Mouse (Mus musculus) heart, postnatal 0 days (tissue): ENCODE measurements at regions not wholly inside any gene's neighbourhood (a gene's known extent, or its start where the extent isn't known, plus 50 kb on each side); places are given as distances from the start of the nearest gene placed in this dataset.

Source experiments
- ATAC-seq: fragments of 200-750 bp; cut with Nextera tagmentation; 2 replicates; pipeline ENCODE4 v1.8.0; 2017; ENCODE audit warnings: low read depth, moderate number of reproducible peaks, moderate library complexity; ENCODE audit not compliant: insufficient read depth
- DNase-seq: peaks from one replicate; pipeline ENCODE4 v3.0.0-alpha.2; 2016; ENCODE audit warnings: low spot score
- H3K27ac ChIP-seq: fragments of 300-500 bp; sonication (generic); 2 replicates; pipeline ENCODE4 v1.5.1; 2014; ENCODE audit warnings: low read depth, mild to moderate bottlenecking
- H3K27me3 ChIP-seq: fragments of 300-500 bp; sonication (generic); 2 replicates; pipeline ENCODE4 v1.6.1; 2014; ENCODE audit warnings: low read length, mixed read lengths; ENCODE audit not compliant: control insufficient read depth, insufficient read depth
- H3K36me3 ChIP-seq: fragments of 300-500 bp; sonication (generic); replicated peaks from 2 replicates; pipeline ENCODE4 v1.6.1; 2014; ENCODE audit warnings: low read length, mixed read lengths; ENCODE audit not compliant: control insufficient read depth, insufficient read depth
- H3K4me1 ChIP-seq: fragments of 300-500 bp; sonication (generic); 2 replicates; pipeline ENCODE4 v1.6.1; 2014; ENCODE audit warnings: antibody characterized with exemption; ENCODE audit not compliant: control insufficient read depth, insufficient read depth
- H3K4me2 ChIP-seq: fragments of 300-500 bp; sonication (generic); 2 replicates; pipeline ENCODE4 v1.6.1; 2014; ENCODE audit warnings: low read depth, mild to moderate bottlenecking, low read length, moderate library complexity
- H3K4me3 ChIP-seq: fragments of 300-500 bp; sonication (generic); 2 replicates; pipeline ENCODE4 v1.5.1; 2014; ENCODE audit warnings: low read depth, low read length
- H3K9ac ChIP-seq: fragments of 300-500 bp; sonication (generic); replicated peaks from 2 replicates; pipeline ENCODE4 v1.6.1; 2014; ENCODE audit warnings: low read depth, low read length, mixed read lengths
- H3K9me3 ChIP-seq: fragments of 300-500 bp; sonication (generic); replicated peaks from 2 replicates; pipeline ENCODE4 v1.6.1; 2016; ENCODE audit warnings: low read length; ENCODE audit not compliant: control insufficient read depth
- CTCF ChIP-seq: IDR thresholded peaks from 2 replicates; pipeline ENCODE4 v1.5.1; 2016; ENCODE audit warnings: antibody characterized with exemption, control low read depth, low read depth
- EP300 ChIP-seq: IDR thresholded peaks from 2 replicates; pipeline ENCODE4 v1.6.1; 2016; ENCODE audit warnings: antibody characterized with exemption, low read depth
- WGBS: fragments of 180-500 bp; shearing (Covaris S2); extraction: QIAGEN DNeasy Blood & Tissue Kit; methylation state at CpG from one replicate; pipeline ENCODE4 v1.1.7; 2014; 5-methylcytosine and 5-hydroxymethylcytosine counted together

DNA sequence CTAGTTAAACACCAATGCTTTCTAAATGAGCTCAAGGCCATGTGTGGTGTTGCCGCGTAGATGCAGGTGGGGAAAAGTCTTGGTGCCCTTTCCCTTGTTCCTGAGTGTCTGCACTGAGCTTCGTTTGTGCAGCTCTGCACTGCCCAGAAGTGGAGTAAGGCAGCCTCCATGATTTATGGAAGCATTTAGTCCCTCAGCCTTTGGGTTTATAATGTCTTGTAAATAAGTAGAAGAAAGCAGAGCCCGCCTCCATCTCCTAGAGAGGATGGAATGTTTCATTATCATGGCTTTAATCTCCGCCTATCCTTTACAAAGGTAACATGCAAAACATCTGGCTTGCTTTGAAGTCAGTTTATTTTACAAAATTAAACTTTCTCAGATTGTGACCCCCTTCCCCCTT lies 105.5 kb upstream of the Ednra start:
- Histone ChIP-seq H3K4me2 (no peak overlapping the region), H3K27ac (no peak overlapping the region), H3K27me3 (no peaks in the 10 kb centered on the region), H3K36me3 (no peaks in the 10 kb centered on the region), H3K9ac (no peak overlapping the region), H3K9me3 (no peaks in the 10 kb centered on the region), H3K4me3 (no peak overlapping the region), H3K4me1 (no peaks in the 10 kb centered on the region)
- TF ChIP-seq CTCF (no peak), EP300 (no peak)
- no peak for DNase-seq
- ATAC-seq = no peak
- WGBS = 89% methylated on average over 5 of the region's 5 CpGs

GRCm38 (mm10) chr8:77834283-77834682 lies 110.0 kb upstream of the Ednra start:
- Histone ChIP-seq H3K9me3 (no peaks in the 10 kb centered on the region), H3K27ac (no peak overlapping the region), H3K4me3 (no peak overlapping the region), H3K36me3 (no peaks in the 10 kb centered on the region), H3K27me3 (no peaks in the 10 kb centered on the region), H3K4me2 (no peak overlapping the region), H3K4me1 (no peaks in the 10 kb centered on the region), H3K9ac (no peak overlapping the region)
- ATAC-seq = no peak
- WGBS = 50% methylated on average over 6 of the region's 6 CpGs
- TF ChIP-seq EP300 (no peak), CTCF (no peak)
- no peak for DNase-seq

DNA sequence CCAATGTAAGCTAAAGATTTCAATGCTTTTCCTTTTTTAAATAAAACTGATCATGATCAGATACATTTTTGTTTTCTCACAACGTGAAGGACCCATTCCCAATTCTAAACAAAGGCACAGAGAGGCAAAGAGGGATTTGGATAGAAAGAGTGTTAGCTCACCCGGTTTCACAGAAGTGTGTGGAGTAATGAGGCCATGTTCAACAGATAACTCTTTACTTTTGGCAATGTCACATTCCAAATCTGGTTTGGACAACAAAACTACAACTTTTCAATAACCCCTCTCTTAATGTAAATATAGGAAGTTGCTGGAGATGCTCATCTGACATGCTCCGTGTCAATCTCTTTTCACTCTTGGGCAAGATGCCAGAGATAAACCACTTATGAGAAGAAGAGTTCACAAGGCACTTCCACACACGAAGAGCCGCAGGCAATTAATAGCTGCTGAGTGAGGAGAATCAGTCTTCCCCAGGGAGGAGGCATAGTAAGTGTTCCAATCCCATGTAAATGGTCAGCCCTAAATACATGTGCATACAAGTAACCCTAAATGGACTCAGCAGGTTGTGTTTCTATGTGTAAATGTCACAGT lies 112.7 kb upstream of the Ednra start:
- Histone ChIP-seq H3K27ac (no peak overlapping the region), H3K4me2 (no peak overlapping the region), H3K27me3 (no peaks in the 10 kb centered on the region), H3K9me3 (no peaks in the 10 kb centered on the region; the same call in 1 of the 2 replicates), H3K36me3 (no peaks in the 10 kb centered on the region), H3K9ac (no peak overlapping the region), H3K4me1 (no peaks in the 10 kb centered on the region), H3K4me3 (no peak overlapping the region)
- DNase-seq (no peak), ATAC-seq (no peak)
- 53% methylated on average over 5 of the region's 5 CpGs for WGBS
- TF ChIP-seq CTCF (no peak), EP300 (no peak)

DNA sequence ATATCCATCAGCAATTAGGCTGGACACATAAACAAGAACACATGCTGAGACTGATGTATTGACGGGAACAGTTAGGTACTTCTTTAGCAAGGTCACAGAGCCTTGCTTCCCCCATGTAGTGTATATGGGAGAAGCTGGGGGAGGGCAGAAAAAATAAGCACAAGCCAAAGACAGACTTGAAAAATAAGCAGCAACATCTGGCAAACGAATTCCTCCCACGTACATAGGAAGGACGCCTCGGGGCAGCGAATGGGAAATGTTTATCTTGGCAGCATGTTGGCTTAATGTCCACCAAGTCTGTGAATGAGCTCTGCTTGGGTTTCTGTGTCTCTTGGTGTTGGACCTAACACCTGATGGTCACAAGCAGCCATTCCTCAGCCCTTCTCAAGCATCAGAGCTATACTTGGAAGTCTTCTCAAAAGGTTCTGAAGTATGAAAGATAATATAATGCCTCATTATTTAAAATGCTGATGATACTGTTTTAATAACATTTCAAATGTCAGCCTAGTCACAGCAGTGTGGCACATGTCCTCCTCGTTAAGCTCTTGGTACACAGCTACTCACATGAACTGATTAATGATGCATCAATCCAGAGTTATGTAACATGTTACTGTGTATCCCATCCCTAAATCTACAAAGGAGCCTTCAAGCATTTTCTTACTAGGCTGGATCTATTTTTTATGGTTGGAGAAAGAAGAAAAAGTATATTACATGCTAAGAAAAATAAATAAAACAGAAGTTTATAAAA lies 118.3 kb upstream of the Ednra start:
- ATAC-seq = no peak
- Histone ChIP-seq H3K36me3 (no peaks in the 10 kb centered on the region), H3K9me3 (no peaks in the 10 kb centered on the region; the same call in 1 of the 2 replicates), H3K4me3 (no peak overlapping the region), H3K4me1 (no peaks in the 10 kb centered on the region), H3K9ac (no peak overlapping the region), H3K27ac (no peak overlapping the region), H3K27me3 (no peaks in the 10 kb centered on the region), H3K4me2 (no peak overlapping the region)
- DNase-seq = no peak
- TF ChIP-seq EP300 = no peak
- TF ChIP-seq CTCF = no peak
- WGBS = 48% methylated on average over 7 of the region's 7 CpGs

- Histone ChIP-seq H3K36me3 (no peaks in the 10 kb centered on the region), H3K9ac (no peak overlapping the region), H3K27ac (no peak overlapping the region), H3K9me3 (no peaks in the 10 kb centered on the region; the same call in 1 of the 2 replicates), H3K27me3 (no peaks in the 10 kb centered on the region), H3K4me1 (no peaks in the 10 kb centered on the region), H3K4me2 (no peak overlapping the region), H3K4me3 (no peak overlapping the region)
- WGBS = 79% methylated on average over 3 of the region's 3 CpGs
- no peak for TF ChIP-seq CTCF
- no peak for TF ChIP-seq EP300
- no peak for ATAC-seq
- DNase-seq = no peak
These were observed 119.0 kb upstream of the Ednra start for GRCm38 (mm10) chr8:77843229-77843628.

DNA sequence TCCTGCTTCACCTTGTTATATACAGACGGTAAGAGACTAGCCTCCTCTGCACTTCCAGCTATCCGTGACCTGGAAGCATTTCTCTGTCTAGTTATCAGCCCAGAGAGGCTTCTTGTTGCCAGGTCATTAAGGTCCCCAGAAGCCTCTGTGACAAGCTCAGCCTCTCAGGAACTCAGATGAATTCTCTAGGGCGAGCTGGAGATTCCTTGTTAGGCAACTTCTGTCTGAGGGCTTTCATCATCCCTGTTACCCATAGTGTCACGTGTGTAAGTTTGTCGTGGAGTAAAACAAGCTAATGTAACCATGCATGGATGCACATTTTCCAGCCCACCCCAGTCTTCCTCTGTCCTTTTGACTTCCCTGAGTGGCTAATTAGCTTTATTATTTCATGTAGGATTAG lies 126.3 kb upstream of the Ednra start:
- DNase-seq (no peak), ATAC-seq (no peak)
- WGBS = 53% methylated on average over 5 of the region's 5 CpGs
- no peak overlapping the region for H3K27ac ChIP-seq
- no peaks in the 10 kb centered on the region for H3K4me1 ChIP-seq
- H3K36me3 ChIP-seq = no peaks in the 10 kb centered on the region
- no peaks in the 10 kb centered on the region for H3K9me3 ChIP-seq
- H3K4me2 ChIP-seq = no peak overlapping the region
- TF ChIP-seq CTCF (no peak), EP300 (no peak)
- no peak overlapping the region for H3K9ac ChIP-seq
- H3K4me3 ChIP-seq = no peak overlapping the region
- H3K27me3 ChIP-seq = no peaks in the 10 kb centered on the region
